Mouse (Mus musculus) C2C12 (cell line): ENCODE data around the gene Gpc2.

Experiments
- CTCF ChIP-seq: IDR thresholded peaks from one replicate; pipeline ENCODE4 v1.5.1; 2011; ENCODE audit not compliant: control insufficient read depth, insufficient read depth, insufficient read length
- USF1 ChIP-seq: IDR thresholded peaks from one replicate; pipeline ENCODE4 v1.6.1; 2011; ENCODE audit warnings: low read depth, mild to moderate bottlenecking, control low read depth, moderate library complexity

DNA sequence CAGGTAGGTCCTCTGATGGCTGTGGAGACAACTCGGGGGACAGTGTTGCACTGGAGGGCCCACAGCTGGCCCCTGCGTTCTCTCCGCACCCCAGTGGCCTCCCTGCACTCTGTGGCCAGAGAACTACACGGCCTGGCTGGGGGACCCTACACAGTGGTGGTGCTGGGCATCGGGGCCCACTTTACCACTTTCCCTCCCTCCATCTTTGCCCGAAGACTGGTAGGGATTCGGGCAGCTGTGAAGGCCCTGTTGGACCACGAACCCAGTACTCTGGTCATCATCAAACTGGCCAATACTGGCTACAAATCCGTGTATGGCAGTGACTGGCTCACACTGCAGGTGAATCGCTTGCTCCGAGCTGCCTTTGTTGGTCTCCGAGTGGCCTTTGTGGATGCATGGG, 28.7 kb downstream of the Gpc2 start:
- no peak for TF ChIP-seq CTCF
- no peak for TF ChIP-seq USF1
